Mouse (Mus musculus) embryonic facial prominence, embryonic 13.5 days (tissue): Measurements from ENCODE around the gene Lum. TPM values are rescaled to one million over a fixed set of nuclear protein-coding genes. Genes with fewer than 3 reads are reported as not detected.

Experiments
- ATAC-seq: fragments of 200-750 bp; cut with Nextera tagmentation; 2 replicates; pipeline ENCODE4 v1.8.0; 2017; ENCODE audit warnings: low read depth; ENCODE audit not compliant: insufficient number of reproducible peaks, insufficient read depth, low FRiP score, low TSS enrichment
- H3K27ac ChIP-seq: fragments of 300-500 bp; sonication (generic); 2 replicates; pipeline ENCODE4 v1.5.1; 2015; ENCODE audit warnings: moderate library complexity, mild to moderate bottlenecking, inconsistent platforms
- H3K27me3 ChIP-seq: fragments of 300-500 bp; sonication (generic); 2 replicates; pipeline ENCODE4 v1.6.1; 2015; ENCODE audit warnings: mild to moderate bottlenecking, inconsistent platforms
- H3K36me3 ChIP-seq: fragments of 300-500 bp; sonication (generic); 2 replicates; pipeline ENCODE4 v1.6.1; 2015; ENCODE audit warnings: mild to moderate bottlenecking, inconsistent platforms
- H3K4me1 ChIP-seq: fragments of 300-500 bp; sonication (generic); 2 replicates; pipeline ENCODE4 v1.6.1; 2015; ENCODE audit warnings: inconsistent platforms
- H3K4me2 ChIP-seq: fragments of 300-500 bp; sonication (generic); 2 replicates; pipeline ENCODE4 v1.6.1; 2015; ENCODE audit warnings: moderate library complexity, mild to moderate bottlenecking, inconsistent platforms
- H3K4me3 ChIP-seq: fragments of 300-500 bp; sonication (generic); 2 replicates; pipeline ENCODE4 v1.5.1; 2015; ENCODE audit warnings: mild to moderate bottlenecking, inconsistent platforms
- H3K9ac ChIP-seq: fragments of 300-500 bp; sonication (generic); 2 replicates; pipeline ENCODE4 v1.6.1; 2015; ENCODE audit warnings: mild to moderate bottlenecking, inconsistent platforms
- H3K9me3 ChIP-seq: fragments of 300-500 bp; sonication (generic); 2 replicates; pipeline ENCODE4 v1.6.1; 2016; ENCODE audit warnings: inconsistent platforms
- WGBS: fragments of 180-500 bp; shearing (Covaris S2); methylation state at CpG from one replicate; pipeline ENCODE4 v1.1.7; 2015; ENCODE audit warnings: mixed read lengths; 5-methylcytosine and 5-hydroxymethylcytosine counted together
- polyA plus RNA-seq: library from polyadenylated mRNA; unstranded; fragments of >200 nt; fragmentation: Nextera tagmentation; extraction: Ambion mirVana; gene quantifications from 2 replicates; pipeline ENCODE4 v1.2.1, GENCODE M21; 2015

Lum gene
- polyA plus RNA-seq: 240 and 242 TPM in 2 replicates

GRCm38 (mm10) chr10:97564957-97565856, at the start of gene Lum:
TSS of gene Lum (plus strand) at chr10:97565128.
- Histone ChIP-seq H3K9me3 (no peaks in the 10 kb centered on the region), H3K36me3 (peaks cover 12% of the 10 kb centered on the region), H3K4me1 (no peaks in the 10 kb centered on the region), H3K27me3 (no peaks in the 10 kb centered on the region), H3K9ac (peak within 1 kb of the TSS; percentile 58), H3K4me2 (peak within 1 kb of the TSS; percentile 54), H3K27ac (peak within 1 kb of the TSS; percentile 94), H3K4me3 (peak within 1 kb of the TSS; percentile 38)
- WGBS: 18% methylated on average over 10 of the region's 10 CpGs
- peak; percentile 75 for ATAC-seq

GRCm38 (mm10) chr10:97523366-97523765, 41.6 kb upstream of the Lum start:
- no peaks in the 10 kb centered on the region for H3K27me3 ChIP-seq
- no peak overlapping the region for H3K4me3 ChIP-seq
- WGBS: 72% methylated on average over 3 of the region's 3 CpGs
- H3K4me2 ChIP-seq: no peak overlapping the region
- H3K9ac ChIP-seq: no peak overlapping the region
- no peak for ATAC-seq
- no peaks in the 10 kb centered on the region for H3K36me3 ChIP-seq
- no peak overlapping the region for H3K27ac ChIP-seq
- H3K4me1 ChIP-seq: no peaks in the 10 kb centered on the region
- H3K9me3 ChIP-seq: no peaks in the 10 kb centered on the region

DNA sequence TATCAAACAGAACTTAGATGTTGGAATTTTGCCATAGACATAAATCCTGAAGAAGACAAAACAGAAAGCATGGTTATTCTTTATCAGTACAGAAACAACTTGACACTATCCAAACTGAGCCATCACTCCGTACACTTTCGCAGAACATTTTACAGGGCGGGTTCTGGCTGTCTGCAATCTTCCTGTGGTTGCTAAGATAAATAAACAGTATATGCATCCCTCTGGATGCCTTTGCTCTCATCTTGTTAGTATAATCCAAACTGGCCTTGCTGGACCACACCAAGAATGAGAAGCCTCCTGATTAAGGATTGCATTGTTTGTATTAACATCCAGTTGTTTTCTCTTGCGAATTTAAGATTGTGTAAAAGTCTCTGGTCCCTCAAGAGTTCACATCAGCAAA, 29.2 kb upstream of the Lum start:
- ATAC-seq: no peak
- Histone ChIP-seq H3K9me3 (no peaks in the 10 kb centered on the region), H3K27me3 (no peaks in the 10 kb centered on the region), H3K36me3 (no peaks in the 10 kb centered on the region), H3K4me2 (no peak overlapping the region), H3K27ac (no peak overlapping the region), H3K9ac (no peak overlapping the region), H3K4me1 (0 out of 2 replicates have a peak, but pooled peaks cover 14% of the 10 kb centered on the region), H3K4me3 (no peak overlapping the region)
- WGBS: 73% methylated on average over 4 of the region's 4 CpGs

DNA sequence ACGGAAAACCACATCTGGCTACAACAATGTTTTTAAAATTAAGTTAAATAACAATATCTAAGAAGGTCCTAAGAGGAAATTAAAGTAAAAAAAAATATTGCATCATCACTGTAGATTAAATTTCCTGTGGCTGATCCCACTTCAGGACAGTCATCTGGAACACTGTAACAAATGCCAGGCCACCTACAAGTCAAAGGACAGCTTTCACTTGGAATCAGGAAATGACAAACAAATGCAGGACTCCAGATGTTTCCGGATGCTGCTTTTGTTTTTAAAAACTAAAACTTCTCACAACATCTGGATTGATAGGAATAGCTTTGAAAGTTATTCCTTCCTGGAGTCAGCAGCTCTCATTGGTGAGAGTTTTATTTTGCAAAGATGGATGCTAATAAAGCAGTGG, 28.0 kb upstream of the Lum start:
- H3K4me2 ChIP-seq: no peak overlapping the region
- no peak overlapping the region for H3K4me3 ChIP-seq
- ATAC-seq: no peak
- H3K9me3 ChIP-seq: 0 out of 2 replicates have a peak, but pooled peaks cover 2% of the 10 kb centered on the region
- 15% methylated on average over 2 of the region's 2 CpGs for WGBS
- no peaks in the 10 kb centered on the region for H3K27me3 ChIP-seq
- H3K36me3 ChIP-seq: no peaks in the 10 kb centered on the region
- H3K9ac ChIP-seq: no peak overlapping the region
- H3K27ac ChIP-seq: peak overlapping the region; percentile 13; the same call in 1 of the 2 replicates
- 0 out of 2 replicates have a peak, but pooled peaks cover 14% of the 10 kb centered on the region for H3K4me1 ChIP-seq

DNA sequence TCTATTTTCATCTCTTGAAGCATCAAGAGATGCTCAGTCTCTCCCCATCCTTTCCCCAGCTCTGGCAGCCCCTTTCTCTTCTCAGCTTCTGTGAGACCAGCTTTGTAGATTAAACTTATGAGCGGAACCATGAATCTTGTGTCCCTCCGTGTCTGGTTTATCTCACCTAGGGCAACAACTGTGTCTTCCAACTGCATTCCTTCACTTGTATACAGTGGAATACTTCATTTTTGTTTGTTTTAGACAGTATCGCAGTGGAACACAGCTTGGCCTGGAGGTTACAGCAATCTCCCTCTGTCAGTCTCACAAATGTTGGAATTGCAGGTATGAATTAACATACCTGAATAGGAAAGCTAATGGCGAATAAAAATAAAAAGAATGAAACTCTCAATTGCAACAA, 26.7 kb upstream of the Lum start:
- Histone ChIP-seq H3K4me3 (no peak overlapping the region), H3K9ac (no peak overlapping the region), H3K27me3 (no peaks in the 10 kb centered on the region), H3K4me2 (no peak overlapping the region), H3K36me3 (no peaks in the 10 kb centered on the region), H3K27ac (no peak overlapping the region), H3K4me1 (0 out of 2 replicates have a peak, but pooled peaks cover 14% of the 10 kb centered on the region), H3K9me3 (0 out of 2 replicates have a peak, but pooled peaks cover 2% of the 10 kb centered on the region)
- 84% methylated on average over 4 of the region's 4 CpGs for WGBS
- ATAC-seq: no peak

GRCm38 (mm10) chr10:97547740-97548139, 17.2 kb upstream of the Lum start:
- Histone ChIP-seq H3K27me3 (no peaks in the 10 kb centered on the region), H3K4me2 (no peak overlapping the region), H3K9ac (no peak overlapping the region), H3K36me3 (no peaks in the 10 kb centered on the region), H3K4me1 (no peaks in the 10 kb centered on the region), H3K27ac (0 out of 2 replicates have a peak overlapping the region, but pooled peaks have one; percentile 39), H3K9me3 (0 out of 2 replicates have a peak, but pooled peaks cover 3% of the 10 kb centered on the region), H3K4me3 (no peak overlapping the region)
- 50% methylated on average over 1 of the region's 1 CpGs for WGBS
- no peak for ATAC-seq

GRCm38 (mm10) chr10:97567489-97568135, 2.7 kb downstream of the Lum start:
- Histone ChIP-seq H3K27ac (peak overlapping the region; percentile 80), H3K27me3 (no peaks in the 10 kb centered on the region), H3K36me3 (peaks cover 15% of the 10 kb centered on the region), H3K9me3 (no peaks in the 10 kb centered on the region), H3K4me2 (peak overlapping the region; percentile 54), H3K4me3 (peak overlapping the region; percentile 38), H3K9ac (0 out of 2 replicates have a peak overlapping the region, but pooled peaks have one; percentile 44), H3K4me1 (no peaks in the 10 kb centered on the region)
- ATAC-seq: no peak
- WGBS: 44% methylated on average over 8 of the region's 8 CpGs

- ATAC-seq: no peak
- H3K4me1 ChIP-seq: peaks cover 6% of the 10 kb centered on the region
- no peak overlapping the region for H3K27ac ChIP-seq
- H3K36me3 ChIP-seq: no peaks in the 10 kb centered on the region
- no peaks in the 10 kb centered on the region for H3K27me3 ChIP-seq
- H3K9me3 ChIP-seq: no peaks in the 10 kb centered on the region
- no peak overlapping the region for H3K4me3 ChIP-seq
- H3K4me2 ChIP-seq: no peak overlapping the region
- no peak overlapping the region for H3K9ac ChIP-seq
- WGBS: 84% methylated on average over 4 of the region's 4 CpGs
Observed at GRCm38 (mm10) chr10:97582543-97583231, 17.8 kb downstream of the Lum start.

DNA sequence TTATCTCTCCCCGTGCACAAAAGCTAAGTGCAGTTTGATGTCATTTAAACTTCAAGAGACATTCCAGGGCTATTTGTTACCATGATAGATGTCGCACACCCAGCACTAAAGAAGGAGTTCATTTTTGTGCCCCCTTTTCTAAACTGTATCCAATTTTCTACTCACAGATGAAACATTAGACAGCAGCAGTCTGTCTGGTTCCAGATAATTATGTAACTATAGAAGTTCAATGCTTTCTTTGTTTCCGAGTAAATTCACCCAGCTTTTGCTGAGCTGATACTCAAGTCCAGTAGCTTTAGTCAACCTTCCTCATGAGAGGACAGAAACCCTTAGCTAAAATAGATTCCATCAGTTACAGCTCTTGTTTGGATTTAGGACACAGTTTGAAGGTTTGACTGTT, 19.2 kb downstream of the Lum start:
- Histone ChIP-seq H3K4me1 (peaks cover 6% of the 10 kb centered on the region), H3K36me3 (no peaks in the 10 kb centered on the region), H3K4me2 (no peak overlapping the region), H3K27me3 (no peaks in the 10 kb centered on the region), H3K4me3 (no peak overlapping the region), H3K9ac (no peak overlapping the region), H3K27ac (peak overlapping the region; percentile 55), H3K9me3 (no peaks in the 10 kb centered on the region)
- ATAC-seq: no peak
- 13% methylated on average over 3 of the region's 3 CpGs for WGBS

- no peak overlapping the region for H3K4me3 ChIP-seq
- H3K9ac ChIP-seq: no peak overlapping the region
- peaks cover 11% of the 10 kb centered on the region for H3K4me1 ChIP-seq
- H3K4me2 ChIP-seq: no peak overlapping the region
- no peaks in the 10 kb centered on the region for H3K36me3 ChIP-seq
- H3K9me3 ChIP-seq: no peaks in the 10 kb centered on the region
- no peaks in the 10 kb centered on the region for H3K27me3 ChIP-seq
- 55% methylated on average over 5 of the region's 5 CpGs for WGBS
- ATAC-seq: no peak
- H3K27ac ChIP-seq: no peak overlapping the region
Observed at GRCm38 (mm10) chr10:97587159-97587558, 22.2 kb downstream of the Lum start.

- no peak for ATAC-seq
- Histone ChIP-seq H3K27me3 (no peaks in the 10 kb centered on the region), H3K36me3 (no peaks in the 10 kb centered on the region), H3K4me3 (no peak overlapping the region), H3K27ac (no peak overlapping the region), H3K4me1 (peaks cover 4% of the 10 kb centered on the region; the same call in 1 of the 2 replicates), H3K9me3 (no peaks in the 10 kb centered on the region), H3K4me2 (no peak overlapping the region), H3K9ac (no peak overlapping the region)
- WGBS: 88% methylated on average over 6 of the region's 6 CpGs
Observed at GRCm38 (mm10) chr10:97589574-97589973, 24.6 kb downstream of the Lum start.
